Mouse (Mus musculus): ENCODE measurements around the gene Tbx3. TPM values are rescaled to one million over a fixed set of nuclear protein-coding genes. Genes with fewer than 3 reads are reported as not detected.

Tbx3 gene
- total and polyA plus RNA-seq, 2 experiments from 2014 or later = 3.2 to 5.4 TPM

DNA sequence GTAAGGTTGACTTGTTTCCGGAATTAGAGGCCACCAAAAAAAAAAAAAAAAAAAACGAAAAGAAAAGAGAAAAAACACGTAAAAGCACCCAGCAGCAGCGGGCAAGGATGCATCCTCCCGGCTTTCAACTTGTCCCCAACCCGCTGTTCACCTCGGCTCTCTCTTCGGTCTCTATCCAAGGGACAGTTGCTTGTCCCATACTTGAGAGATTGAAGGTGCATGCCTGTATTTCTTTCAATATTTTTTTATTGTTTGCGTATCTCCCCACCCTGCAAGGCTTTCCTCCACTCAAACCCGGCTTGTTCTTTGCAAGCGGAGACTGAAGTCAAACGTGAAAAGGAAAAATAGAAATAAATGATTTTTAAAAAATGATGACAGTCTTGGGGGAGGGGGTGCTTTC is 7.7 kb upstream of the Tbx3 start:
- Histone ChIP-seq H3K9me3 (replicated peaks; ENCODE audit: control insufficient read depth, low read length) (no peaks in the 10 kb centered on the region), H3K9ac (replicated peaks; ENCODE audit: low read depth, low read length) (no peak overlapping the region), H3K27me3 (ENCODE audit: control insufficient read depth, insufficient read depth, low read length) (peaks cover 99% of the 10 kb centered on the region), H3K4me1 (ENCODE audit: control insufficient read depth, insufficient read depth) (no peaks in the 10 kb centered on the region), H3K36me3 (replicated peaks; ENCODE audit: control insufficient read depth, insufficient read depth, low read length) (no peaks in the 10 kb centered on the region), H3K4me3 (ENCODE audit: low read depth, low read length) (no peak overlapping the region), H3K27ac (ENCODE audit: low read depth) (no peak overlapping the region), H3K4me2 (ENCODE audit: low read depth, low read length) (no peak overlapping the region)
- DNase-seq (ENCODE audit: low spot score) (no peak), ATAC-seq (ENCODE audit: insufficient read depth, low read depth) (no peak)
- WGBS = 11% methylated on average over 12 of the region's 12 CpGs
- no peak for TF ChIP-seq EP300 (IDR thresholded peaks at IDR 0.05; ENCODE audit: low read depth)
- no peak for TF ChIP-seq CTCF (IDR thresholded peaks at IDR 0.05; ENCODE audit: low read depth)

DNA sequence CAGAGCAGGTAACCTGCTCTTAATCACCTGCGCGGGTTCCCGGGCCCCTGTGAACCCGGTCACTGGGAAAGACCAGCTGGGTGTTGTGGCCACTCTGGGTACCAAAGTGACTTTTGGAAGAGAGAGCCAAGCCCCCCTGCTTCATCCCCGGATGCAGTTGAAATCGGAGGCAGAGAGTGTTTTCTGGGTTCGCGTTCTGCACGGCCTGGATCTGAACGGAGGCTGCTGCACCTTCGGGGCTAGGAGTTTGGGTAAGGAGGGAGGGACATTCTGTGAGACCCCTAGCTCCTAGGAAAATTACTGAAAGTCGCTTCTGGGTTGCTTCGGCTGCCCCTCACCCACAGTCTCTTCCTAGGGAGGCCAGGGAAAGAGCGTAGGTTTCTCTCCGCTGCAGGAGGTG is 7.2 kb upstream of the Tbx3 start:
- no peak for TF ChIP-seq CTCF (IDR thresholded peaks at IDR 0.05; ENCODE audit: low read depth)
- no peak for TF ChIP-seq EP300 (IDR thresholded peaks at IDR 0.05; ENCODE audit: low read depth)
- DNase-seq (ENCODE audit: low spot score) (no peak), ATAC-seq (ENCODE audit: insufficient read depth, low read depth) (no peak)
- no peak overlapping the region; the same call in 1 of the 2 replicates for H3K4me3 ChIP-seq (ENCODE audit: low read depth, low read length)
- H3K36me3 ChIP-seq (replicated peaks; ENCODE audit: control insufficient read depth, insufficient read depth, low read length) = no peaks in the 10 kb centered on the region
- H3K27me3 ChIP-seq (ENCODE audit: control insufficient read depth, insufficient read depth, low read length) = peaks cover 99% of the 10 kb centered on the region
- 7% methylated on average over 15 of the region's 15 CpGs for WGBS
- no peaks in the 10 kb centered on the region for H3K4me1 ChIP-seq (ENCODE audit: control insufficient read depth, insufficient read depth)
- H3K9me3 ChIP-seq (replicated peaks; ENCODE audit: control insufficient read depth, low read length) = no peaks in the 10 kb centered on the region
- no peak overlapping the region for H3K27ac ChIP-seq (ENCODE audit: low read depth)
- no peak overlapping the region for H3K9ac ChIP-seq (replicated peaks; ENCODE audit: low read depth, low read length)
- H3K4me2 ChIP-seq (ENCODE audit: low read depth, low read length) = no peak overlapping the region

DNA sequence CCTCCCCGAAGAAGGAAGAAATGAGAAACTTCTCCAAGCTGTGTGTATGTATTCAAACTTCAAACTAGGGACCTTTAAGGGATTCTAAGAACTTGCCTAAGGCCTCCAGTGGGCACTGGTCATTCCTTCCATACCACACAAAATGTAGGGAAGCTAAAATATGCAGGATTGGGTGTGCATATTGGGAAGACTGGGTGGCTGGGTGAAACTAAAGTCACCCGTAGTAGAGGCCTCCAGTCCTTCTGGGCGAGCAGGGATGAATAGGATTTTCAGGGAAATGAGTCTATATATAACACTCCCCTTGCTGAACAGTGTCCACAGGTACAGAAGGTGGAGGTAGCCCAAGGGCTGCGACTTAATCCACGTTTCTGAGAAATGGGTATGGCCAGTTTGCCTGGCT is 6.7 kb upstream of the Tbx3 start:
- Histone ChIP-seq H3K36me3 (replicated peaks; ENCODE audit: control insufficient read depth, insufficient read depth, low read length) (no peaks in the 10 kb centered on the region), H3K4me2 (ENCODE audit: low read depth, low read length) (no peak overlapping the region), H3K9me3 (replicated peaks; ENCODE audit: control insufficient read depth, low read length) (no peaks in the 10 kb centered on the region), H3K4me3 (ENCODE audit: low read depth, low read length) (no peak overlapping the region), H3K27ac (ENCODE audit: low read depth) (no peak overlapping the region), H3K27me3 (ENCODE audit: control insufficient read depth, insufficient read depth, low read length) (peaks cover 99% of the 10 kb centered on the region), H3K4me1 (ENCODE audit: control insufficient read depth, insufficient read depth) (peaks cover 2% of the 10 kb centered on the region; the same call in 1 of the 2 replicates), H3K9ac (replicated peaks; ENCODE audit: low read depth, low read length) (no peak overlapping the region)
- 17% methylated on average over 5 of the region's 5 CpGs for WGBS
- DNase-seq (ENCODE audit: low spot score) (no peak), ATAC-seq (ENCODE audit: insufficient read depth, low read depth) (no peak)
- TF ChIP-seq CTCF (IDR thresholded peaks at IDR 0.05; ENCODE audit: low read depth) (no peak), EP300 (IDR thresholded peaks at IDR 0.05; ENCODE audit: low read depth) (no peak)

- Histone ChIP-seq H3K27ac (ENCODE audit: low read depth) (no peak overlapping the region), H3K4me2 (ENCODE audit: low read depth, low read length) (no peak overlapping the region), H3K36me3 (replicated peaks; ENCODE audit: control insufficient read depth, insufficient read depth, low read length) (no peaks in the 10 kb centered on the region), H3K4me1 (ENCODE audit: control insufficient read depth, insufficient read depth) (peaks cover 15% of the 10 kb centered on the region; the same call in 1 of the 2 replicates), H3K4me3 (ENCODE audit: low read depth, low read length) (no peak overlapping the region), H3K9me3 (replicated peaks; ENCODE audit: control insufficient read depth, low read length) (no peaks in the 10 kb centered on the region), H3K9ac (replicated peaks; ENCODE audit: low read depth, low read length) (no peak overlapping the region), H3K27me3 (ENCODE audit: control insufficient read depth, insufficient read depth, low read length) (peaks cover 91% of the 10 kb centered on the region)
- DNase-seq (ENCODE audit: low spot score) (no peak), ATAC-seq (ENCODE audit: insufficient read depth, low read depth) (no peak)
- 17% methylated on average over 6 of the region's 6 CpGs for WGBS
- TF ChIP-seq EP300 (IDR thresholded peaks at IDR 0.05; ENCODE audit: low read depth) = no peak
- no peak for TF ChIP-seq CTCF (IDR thresholded peaks at IDR 0.05; ENCODE audit: low read depth)
Observed at GRCm38 (mm10) chr5:119665739-119666138, 4.7 kb upstream of the Tbx3 start.

GRCm38 (mm10) chr5:119667356-119667940 is 3.0 kb upstream of the Tbx3 start:
- H3K27me3 ChIP-seq (ENCODE audit: control insufficient read depth, insufficient read depth, low read length) = peaks cover 83% of the 10 kb centered on the region
- DNase-seq (ENCODE audit: low spot score) (no peak), ATAC-seq (ENCODE audit: insufficient read depth, low read depth) (no peak)
- no peak for TF ChIP-seq EP300 (IDR thresholded peaks at IDR 0.05; ENCODE audit: low read depth)
- TF ChIP-seq CTCF (IDR thresholded peaks at IDR 0.05; ENCODE audit: low read depth) = no peak
- H3K4me2 ChIP-seq (ENCODE audit: low read depth, low read length) = no peak overlapping the region
- H3K36me3 ChIP-seq (replicated peaks; ENCODE audit: control insufficient read depth, insufficient read depth, low read length) = no peaks in the 10 kb centered on the region
- 30% methylated on average over 13 of the region's 13 CpGs for WGBS
- H3K9me3 ChIP-seq (replicated peaks; ENCODE audit: control insufficient read depth, low read length) = no peaks in the 10 kb centered on the region
- H3K27ac ChIP-seq (ENCODE audit: low read depth) = no peak overlapping the region
- peaks cover 15% of the 10 kb centered on the region; the same call in 1 of the 2 replicates for H3K4me1 ChIP-seq (ENCODE audit: control insufficient read depth, insufficient read depth)
- no peak overlapping the region for H3K4me3 ChIP-seq (ENCODE audit: low read depth, low read length)
- no peak overlapping the region for H3K9ac ChIP-seq (replicated peaks; ENCODE audit: low read depth, low read length)

Data from heart, postnatal 0 days (tissue).